ENCODE assay signal across 9 mouse cellular contexts in genomic region chr17:45724574-45724921, GRCm38 (mm10). TPM values are rescaled to one million over a fixed set of nuclear protein-coding genes. Genes with fewer than 3 reads are reported as not detected.
A peak's percentile ranks its signal among the peaks of the same experiment; 100 is the strongest.
DNase-seq lines count a peak whose midpoint lies in the region; ATAC-seq and TF ChIP-seq lines count a peak whose summit lies in the region.
"Had no signal": no experiment of that assay in that cellular context is flagged by ENCODE, and none has a peak within 500 bp of the region (broad histone marks: within the 10 kb centered on the region; RNA-seq: fewer than 3 reads in every experiment).

No protein-coding gene starts in this region.

- TF ChIP-seq CTCF in midbrain, postnatal 0 days (IDR thresholded peaks at IDR 0.05) = no peak

- peak overlapping the region; percentile 75 for H3K4me2 ChIP-seq in liver, embryonic 13.5 days
- H3K4me2 ChIP-seq in hindbrain, embryonic 15.5 days = peak overlapping the region; percentile 64; the same call in 1 of the 2 replicates
- H3K4me2 ChIP-seq in midbrain, postnatal 0 days (ENCODE audit: low read depth, low read length, poor library complexity, severe bottlenecking) = peak overlapping the region; percentile 59; the same call in 1 of the 2 replicates

- H3K9me3 ChIP-seq in liver, embryonic 13.5 days (replicated peaks) = no peaks in the 10 kb centered on the region
- H3K9me3 ChIP-seq in forebrain, embryonic 10.5 days = no peaks in the 10 kb centered on the region; the same call in 1 of the 2 replicates
- H3K9me3 ChIP-seq in hindbrain, embryonic 15.5 days = no peaks in the 10 kb centered on the region
- H3K9me3 ChIP-seq in midbrain, postnatal 0 days (ENCODE audit: low read length) = no peaks in the 10 kb centered on the region

- H3K4me1 ChIP-seq in liver, embryonic 13.5 days (replicated peaks) = peaks cover 41% of the 10 kb centered on the region
- peaks cover 57% of the 10 kb centered on the region for H3K4me1 ChIP-seq in forebrain, embryonic 10.5 days
- peaks cover 14% of the 10 kb centered on the region for H3K4me1 ChIP-seq in hindbrain, embryonic 15.5 days (replicated peaks)
- no peaks in the 10 kb centered on the region for H3K4me1 ChIP-seq in midbrain, postnatal 0 days (ENCODE audit: insufficient read depth, low read length)

- no peak overlapping the region for H3K9ac ChIP-seq in liver, embryonic 13.5 days
- no peak overlapping the region for H3K9ac ChIP-seq in hindbrain, embryonic 15.5 days
- H3K9ac ChIP-seq in midbrain, postnatal 0 days (replicated peaks; ENCODE audit: low read length, poor library complexity, severe bottlenecking) = no peak overlapping the region

- H3K4me3 ChIP-seq in liver, embryonic 13.5 days (replicated peaks) = no peak overlapping the region
- H3K4me3 ChIP-seq in forebrain, embryonic 10.5 days = peak overlapping the region; percentile 61; the same call in 1 of the 2 replicates
- H3K4me3 ChIP-seq in hindbrain, embryonic 15.5 days = no peak overlapping the region
- peak overlapping the region; percentile 47 for H3K4me3 ChIP-seq in midbrain, postnatal 0 days (ENCODE audit: low read depth, low read length)

- intact Hi-C loops in left cerebral cortex, postnatal 10 days (cut with DNase I) = loop anchor here (5.0 kb wide), 1 partner anchor 47 kb away; no protein-coding TSS in a partner anchor

- H3K27me3 ChIP-seq in liver, embryonic 13.5 days = no peaks in the 10 kb centered on the region
- peaks cover 11% of the 10 kb centered on the region; the same call in 1 of the 2 replicates for H3K27me3 ChIP-seq in forebrain, embryonic 10.5 days (ENCODE audit: poor library complexity, severe bottlenecking)
- H3K27me3 ChIP-seq in hindbrain, embryonic 15.5 days = no peaks in the 10 kb centered on the region
- H3K27me3 ChIP-seq in midbrain, postnatal 0 days (ENCODE audit: insufficient read depth, low read length) = no peaks in the 10 kb centered on the region

- no peak for DNase-seq in liver, embryonic 13.5 days
- DNase-seq in liver = no peak
- no peak for DNase-seq in forebrain, embryonic 10.5 days (ENCODE audit: extremely low spot score, low spot score)
- DNase-seq in midbrain, postnatal 0 days (ENCODE audit: low spot score) = no peak
- no peak for DNase-seq in left cerebral cortex, postnatal 10 days (ENCODE audit: extremely low spot score in 1 of 2, low spot score in 2 of 2)
- DNase-seq in layer of hippocampus, postnatal 25 days (ENCODE audit: extremely low spot score in 1 of 2, low spot score in 1 of 2) = no peak

- 84% methylated on average over 10 of the region's 10 CpGs for WGBS in liver, embryonic 13.5 days (ENCODE audit: insufficient replicate concordance)
- 83% methylated on average over 10 of the region's 10 CpGs for WGBS in forebrain, embryonic 10.5 days
- WGBS in hindbrain, embryonic 15.5 days = 86% methylated on average over 10 of the region's 10 CpGs
- 87% methylated on average over 10 of the region's 10 CpGs for WGBS in midbrain, postnatal 0 days

- ATAC-seq in liver, embryonic 13.5 days (ENCODE audit: low read depth) = no peak
- ATAC-seq in hindbrain, embryonic 15.5 days (ENCODE audit: low FRiP score, low read depth) = peak; percentile 7; the same call in 1 of the 2 replicates
- 0 out of 2 replicates have a peak, but pooled peaks have one; percentile 9 for ATAC-seq in midbrain, postnatal 0 days (ENCODE audit: low FRiP score)

- H3K27ac ChIP-seq in liver, embryonic 13.5 days = no peak overlapping the region
- peak overlapping the region; percentile 92 for H3K27ac ChIP-seq in forebrain, embryonic 10.5 days
- no peak overlapping the region for H3K27ac ChIP-seq in hindbrain, embryonic 15.5 days (replicated peaks)
- H3K27ac ChIP-seq in midbrain, postnatal 0 days (ENCODE audit: low read depth, low read length) = peak overlapping the region; percentile 84

- H3K36me3 ChIP-seq in liver, embryonic 13.5 days = no peaks in the 10 kb centered on the region
- no peaks in the 10 kb centered on the region for H3K36me3 ChIP-seq in forebrain, embryonic 10.5 days (replicated peaks)
- no peaks in the 10 kb centered on the region for H3K36me3 ChIP-seq in hindbrain, embryonic 15.5 days
- no peaks in the 10 kb centered on the region for H3K36me3 ChIP-seq in midbrain, postnatal 0 days (ENCODE audit: insufficient read depth, low read length)

RNA-seq across cellular contexts. Expression of gene 1600014C23Rik, which starts 9.1 kb away (rescaled TPM):
- polyA plus RNA-seq in liver, embryonic 13.5 days (2015; fragmentation: Nextera tagmentation; extraction: Ambion mirVana) = not detected in 2 replicates
- polyA plus RNA-seq in forebrain, embryonic 10.5 days (2016; fragmentation: Nextera tagmentation; extraction: Ambion mirVana) = 0.79 TPM in 1 of 2 replicates, not detected in the other
- polyA plus RNA-seq in hindbrain, embryonic 15.5 days (2015; fragmentation: Nextera tagmentation; extraction: Ambion mirVana) = 0.43 TPM in 1 of 2 replicates, not detected in the other
- not detected in 2 replicates for total RNA-seq in midbrain, postnatal 0 days (2014; rRNA removed)
- polyA plus RNA-seq in midbrain, postnatal 0 days (2015; fragmentation: Nextera tagmentation; extraction: Ambion mirVana) = 0.67 TPM in 1 of 2 replicates, not detected in the other
- not detected for total RNA-seq in left cerebral cortex, postnatal 10 days (2021)
- total RNA-seq in layer of hippocampus, postnatal 25 days (2021) = under 1 TPM in 1 of 2 experiments, not detected in 1; 0.59 TPM
- total RNA-seq: liver, adult 2 months had no signal
- polyA plus RNA-seq: large intestine, adult 2 months; liver, adult 2 months had no signal

RNA-seq across cellular contexts. Expression of gene Tmem63b, which starts 37.8 kb away (rescaled TPM):
- polyA plus RNA-seq in liver, embryonic 13.5 days (2015; fragmentation: Nextera tagmentation; extraction: Ambion mirVana) = 7.7 and 8.3 TPM in 2 replicates
- 46.9 and 49.0 TPM in 2 replicates for polyA plus RNA-seq in forebrain, embryonic 10.5 days (2016; fragmentation: Nextera tagmentation; extraction: Ambion mirVana)
- polyA plus RNA-seq in hindbrain, embryonic 15.5 days (2015; fragmentation: Nextera tagmentation; extraction: Ambion mirVana) = 149 and 155 TPM in 2 replicates
- 213 and 264 TPM in 2 replicates for total RNA-seq in midbrain, postnatal 0 days (2014; rRNA removed)
- polyA plus RNA-seq in midbrain, postnatal 0 days (2015; fragmentation: Nextera tagmentation; extraction: Ambion mirVana) = 149 and 153 TPM in 2 replicates
- 100 to 1,000 TPM; 238 to 244 TPM for total RNA-seq in left cerebral cortex, postnatal 10 days (2021)
- 100 to 1,000 TPM; 176 to 191 TPM for total RNA-seq in layer of hippocampus, postnatal 25 days (2021)

RNA-seq across cellular contexts. Expression of gene Mrpl14, which starts 38.4 kb away (rescaled TPM):
- polyA plus RNA-seq in liver, embryonic 13.5 days (2015; fragmentation: Nextera tagmentation; extraction: Ambion mirVana) = 123 and 133 TPM in 2 replicates
- 142 and 151 TPM in 2 replicates for polyA plus RNA-seq in forebrain, embryonic 10.5 days (2016; fragmentation: Nextera tagmentation; extraction: Ambion mirVana)
- polyA plus RNA-seq in hindbrain, embryonic 15.5 days (2015; fragmentation: Nextera tagmentation; extraction: Ambion mirVana) = 120 and 129 TPM in 2 replicates
- total RNA-seq in midbrain, postnatal 0 days (2014; rRNA removed) = 41.9 and 42.8 TPM in 2 replicates
- 113 and 114 TPM in 2 replicates for polyA plus RNA-seq in midbrain, postnatal 0 days (2015; fragmentation: Nextera tagmentation; extraction: Ambion mirVana)
- 10 to 100 TPM; 46.8 to 47.1 TPM for total RNA-seq in left cerebral cortex, postnatal 10 days (2021)
- 10 to 100 TPM; 40.0 to 40.9 TPM for total RNA-seq in layer of hippocampus, postnatal 25 days (2021)

Comparison
In these comparisons a context has a peak if more than half of its experiments do, and no peak if none do; other contexts are left out.
1. H3K27ac ChIP-seq: peak in forebrain, embryonic 10.5 days (single experiment) and midbrain, postnatal 0 days (single experiment); none in liver, embryonic 13.5 days (single experiment) and hindbrain, embryonic 15.5 days (single experiment).
2. H3K4me3 ChIP-seq: peak in forebrain, embryonic 10.5 days (single experiment) and midbrain, postnatal 0 days (single experiment); none in liver, embryonic 13.5 days (single experiment) and hindbrain, embryonic 15.5 days (single experiment).
3. Peak in every context shown above with its lines, with median percentiles within 50 percentile points of each other: H3K4me2 ChIP-seq.